Mouse (Mus musculus) left cerebral cortex, postnatal 10 days (tissue): ENCODE data around the gene Chmp5. TPM values are rescaled to one million over a fixed set of nuclear protein-coding genes. Genes with fewer than 3 reads are reported as not detected.

Experiments
- DNase-seq, 2 experiments: peaks; one replicate each; pipeline ENCODE4 v3.0.0; 2021 to 2022; ENCODE audit warnings: low spot score in 2 of 2, mixed read lengths in 1 of 2; ENCODE audit errors: extremely low spot score in 1 of 2
- intact Hi-C: fragments of 180-260 bp; cut with DNase I; formaldehyde crosslinking; loops from one replicate; pipeline ENCODE4 v1.15.1; 2025
- microRNA-seq: library from miRNA; unstranded; fragments of <30 nt; microRNA quantifications from one replicate; pipeline ENCODE4 v1.2.0, GENCODE M21; 2022
- total RNA-seq, 2 experiments: library from RNA; stranded (reverse); gene quantifications; 2 replicates each; pipeline ENCODE4 v1.2.3; 2021

Gene Chmp5
- total RNA-seq, 2 experiments from 2014 or later: 66.9 to 71.9 TPM

DNA sequence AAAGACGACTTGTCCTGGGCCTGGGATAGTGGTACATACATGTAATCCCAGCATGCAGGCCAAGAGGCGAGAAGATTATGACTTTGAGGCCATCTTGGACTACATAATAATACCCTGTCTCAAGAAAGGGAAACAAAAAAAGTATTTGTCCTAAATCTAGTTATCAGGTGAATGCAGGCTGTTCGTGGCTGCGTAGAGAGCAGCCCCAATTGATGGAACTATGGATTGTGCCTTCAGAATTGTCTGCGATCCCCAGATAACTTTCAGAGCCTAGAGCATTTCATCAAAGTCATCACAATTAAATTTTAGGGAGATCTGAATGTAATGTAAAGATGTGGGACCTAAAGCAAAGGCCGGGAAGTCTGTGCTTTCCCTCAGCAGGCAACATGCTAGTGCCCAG is 48.1 kb downstream of the Chmp5 start:
- DNase-seq: no peak
- intact Hi-C loops: loop anchor here (5.0 kb wide), 1 partner anchor 244 kb away; no protein-coding TSS in a partner anchor

DNA sequence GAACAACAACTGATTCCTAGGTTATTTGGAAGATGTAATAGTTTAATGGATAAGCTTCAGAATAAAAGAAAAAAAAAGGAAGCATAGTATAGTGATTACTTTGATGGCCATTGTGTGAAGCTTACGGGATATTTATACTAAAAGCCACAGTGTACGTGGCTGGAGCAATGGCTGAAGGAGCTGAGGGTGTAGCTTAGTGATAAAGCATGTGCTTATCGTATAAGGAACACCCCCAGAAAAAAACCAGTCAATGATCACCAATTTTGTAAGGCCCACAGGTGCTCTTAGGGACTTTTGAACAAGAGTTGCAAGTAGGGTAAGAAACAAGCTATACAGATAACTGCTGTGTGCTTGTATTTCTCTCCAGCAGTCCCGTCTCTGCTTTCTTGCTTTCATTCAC is 49.7 kb downstream of the Chmp5 start:
- intact Hi-C loops: loop anchor here (5.0 kb wide), 1 partner anchor 246 kb away; no protein-coding TSS in a partner anchor
- DNase-seq: no peak

DNA sequence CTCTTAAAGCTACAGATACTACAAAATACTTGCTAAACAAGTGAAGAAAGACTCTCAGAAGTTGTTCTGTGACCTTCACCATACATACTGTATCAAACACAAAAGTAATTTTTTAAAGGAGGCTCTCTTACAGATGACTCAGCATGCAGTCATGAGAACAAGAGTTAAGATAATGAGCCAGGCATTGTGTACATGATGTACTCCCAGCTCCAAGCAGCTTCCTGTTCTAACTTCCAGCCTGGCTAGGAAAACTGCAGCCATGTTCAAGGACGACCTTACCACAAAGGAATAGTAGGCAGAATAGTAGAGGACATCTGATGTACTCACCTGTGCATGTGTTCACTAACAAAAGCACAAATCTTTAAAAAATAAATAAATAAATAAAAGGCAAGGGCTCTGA is 52.1 kb downstream of the Chmp5 start:
- DNase-seq: no peak
- intact Hi-C loops: loop anchor here (5.0 kb wide), 1 partner anchor 43 kb away; no protein-coding TSS in a partner anchor

DNA sequence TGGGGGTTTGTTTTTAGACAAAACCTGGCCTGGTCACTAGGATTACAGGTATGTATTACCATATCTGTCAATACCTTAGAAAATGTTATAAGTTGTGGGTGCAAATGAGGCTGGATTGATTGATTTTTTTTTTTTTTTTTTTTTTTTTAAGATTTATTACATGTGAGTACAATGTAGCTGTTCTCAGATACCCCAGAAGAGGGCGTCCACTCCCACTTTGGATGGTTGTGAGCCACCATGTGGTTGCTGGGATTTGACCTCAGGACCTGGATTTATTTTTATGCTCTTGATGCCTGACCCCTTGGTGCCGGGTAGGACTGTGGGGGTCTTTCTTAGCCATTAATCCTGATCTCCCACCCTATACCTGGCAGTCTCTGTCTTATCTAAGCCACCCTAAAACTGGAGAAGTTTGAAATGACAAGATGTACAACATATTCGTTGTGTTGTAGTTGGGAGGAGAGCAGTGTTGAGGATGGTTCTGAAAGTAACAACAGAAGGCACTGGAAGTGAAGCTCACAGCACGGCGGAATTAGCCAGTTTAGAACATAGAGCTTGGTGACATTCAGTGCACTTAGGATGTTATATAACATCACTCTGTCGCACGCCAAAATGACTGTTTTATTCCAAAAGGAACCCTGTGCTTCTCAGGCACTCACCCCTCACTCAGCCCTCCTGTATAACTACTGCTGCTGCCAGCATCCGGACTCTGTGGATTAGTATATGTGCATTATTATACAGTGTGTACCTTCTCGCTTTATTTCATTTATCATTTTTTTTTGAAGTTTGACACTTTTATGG is 52.8 kb downstream of the Chmp5 start:
- intact Hi-C loops: loop anchor here (5.0 kb wide), 1 partner anchor 44 kb away; no protein-coding TSS in a partner anchor
- DNase-seq: no peak

DNA sequence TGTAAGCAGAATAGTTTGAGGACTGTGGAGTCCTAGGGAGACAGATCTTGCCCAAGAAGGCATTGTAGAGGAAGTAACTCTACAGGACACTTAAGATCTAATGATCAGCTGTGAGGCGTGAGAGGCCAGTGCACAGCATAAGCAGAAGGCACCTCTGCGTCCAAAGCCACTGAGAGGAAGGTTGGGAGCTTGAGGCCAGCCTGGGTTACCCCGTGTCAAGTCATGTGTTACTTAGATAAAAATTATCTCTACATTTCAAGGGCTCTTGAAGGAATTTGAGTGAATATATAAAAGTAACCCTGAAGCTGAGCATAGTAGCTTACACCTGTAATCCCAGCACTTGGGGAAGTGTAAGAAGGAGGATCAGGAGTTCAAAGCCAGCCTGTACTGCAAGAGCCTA is 65.1 kb downstream of the Chmp5 start:
- intact Hi-C loops: no loop called here
- no peak for DNase-seq

Small RNAs within 50 kb of the gene (microRNA-seq; reads per million reads assigned to microRNA genes)
- gene Mir3094: 0.86 reads per million

Other genes starting within 250 kb of the Chmp5 start
- 10 to 100 TPM; 28.9 to 30.1 TPM for gene Aptx, start 245.2 kb upstream of the Chmp5 start, total RNA-seq
- gene Dnaja1, start 226.3 kb upstream of the Chmp5 start, total RNA-seq: 100 to 1,000 TPM; 341 to 351 TPM
- gene Smu1, start 190.5 kb upstream of the Chmp5 start, total RNA-seq: 10 to 100 TPM; 43.5 to 49.4 TPM
- gene B4galt1, start 94.4 kb upstream of the Chmp5 start, total RNA-seq: 1 to 10 TPM; 6.8 to 7.0 TPM
- not detected for gene Spink4, start 28.4 kb upstream of the Chmp5 start, total RNA-seq
- 100 to 1,000 TPM; 167 to 168 TPM for gene Bag1, start 113 bp upstream of the Chmp5 start, total RNA-seq
- gene Nfx1, start 22.5 kb downstream of the Chmp5 start, total RNA-seq: 10 to 100 TPM; 58.8 to 59.4 TPM
- not detected for gene Aqp7, start 99.7 kb downstream of the Chmp5 start, total RNA-seq
- gene Aqp3, start 149.8 kb downstream of the Chmp5 start, total RNA-seq: not detected
- gene Nol6, start 176.0 kb downstream of the Chmp5 start, total RNA-seq: 10 to 100 TPM; 83.6 to 88.4 TPM
- gene Ube2r2, start 187.3 kb downstream of the Chmp5 start, total RNA-seq: 10 to 100 TPM; 91.3 to 93.6 TPM